Mouse (Mus musculus): Measurements from ENCODE around the gene Themis2. TPM values are rescaled to one million over a fixed set of nuclear protein-coding genes. Genes with fewer than 3 reads are reported as not detected.

Gene Themis2
- total RNA-seq, 2 experiments from 2014 or later, result 2.6 to 2.8 TPM

Other genes with a start within 250 kb of the Themis2 start
- gene Ptafr, start 232.3 kb downstream of the Themis2 start, total RNA-seq (2021), result 1 to 10 TPM; 2.1 to 2.4 TPM
- gene Eya3, start 157.4 kb downstream of the Themis2 start, total RNA-seq (2021), result 10 to 100 TPM; 24.3 to 27.3 TPM
- gene Xkr8, start 63.8 kb downstream of the Themis2 start, total RNA-seq (2021), result 1 to 10 TPM; 5.4 to 7.3 TPM
- gene Smpdl3b, start 39.1 kb downstream of the Themis2 start, total RNA-seq (2021), result 1 to 10 TPM; 2.2 to 3.0 TPM
- gene Rpa2, start 28.1 kb downstream of the Themis2 start, total RNA-seq (2021), result 10 to 100 TPM; 31.9 to 38.5 TPM
- gene Ppp1r8, start 46.8 kb upstream of the Themis2 start, total RNA-seq (2021), result 10 to 100 TPM; 56.5 to 56.7 TPM
- gene Stx12, start 88.1 kb upstream of the Themis2 start, total RNA-seq (2021), result 10 to 100 TPM; 54.8 to 58.3 TPM
- 10 to 100 TPM; 37.0 to 37.1 TPM for gene Fam76a, start 126.2 kb upstream of the Themis2 start, total RNA-seq (2021)
- gene Fgr, start 177.7 kb upstream of the Themis2 start, total RNA-seq (2021), result 1 to 10 TPM; 1.2 to 1.5 TPM
- gene Ahdc1, start 214.9 kb upstream of the Themis2 start, total RNA-seq (2021), result 10 to 100 TPM; 92.5 to 98.7 TPM

All from adrenal gland, postnatal 4 days (tissue).